Mouse (Mus musculus) heart, embryonic 11.5 days (tissue): Measurements from ENCODE around the gene Ncor2. TPM values are rescaled to one million over a fixed set of nuclear protein-coding genes. Genes with fewer than 3 reads are reported as not detected.
A peak's percentile ranks its signal among the peaks of the same experiment; 100 is the strongest.

Experiments
- ATAC-seq: fragments of 200-750 bp; cut with Nextera tagmentation; replicated peaks from 2 replicates; pipeline ENCODE4 v1.8.0; 2017; ENCODE audit warnings: moderate library complexity; ENCODE audit not compliant: insufficient number of reproducible peaks, low FRiP score, low TSS enrichment
- H3K27ac ChIP-seq: fragments of 300-500 bp; sonication (generic); 2 replicates; pipeline ENCODE4 v1.5.1; 2014; ENCODE audit warnings: mild to moderate bottlenecking, low read depth, low read length
- H3K27me3 ChIP-seq: fragments of 300-500 bp; sonication (generic); 2 replicates; pipeline ENCODE4 v1.6.1; 2014; ENCODE audit warnings: mild to moderate bottlenecking, low read length, mixed read lengths; ENCODE audit not compliant: control insufficient read depth, insufficient read depth
- H3K36me3 ChIP-seq: fragments of 300-500 bp; sonication (generic); 2 replicates; pipeline ENCODE4 v1.6.1; 2014; ENCODE audit warnings: mild to moderate bottlenecking, low read length, moderate library complexity, mixed read lengths; ENCODE audit not compliant: control insufficient read depth, insufficient read depth
- H3K4me1 ChIP-seq: fragments of 300-500 bp; sonication (generic); 2 replicates; pipeline ENCODE4 v1.6.1; 2014; ENCODE audit warnings: low read length; ENCODE audit not compliant: control insufficient read depth, insufficient read depth
- H3K4me2 ChIP-seq: fragments of 300-500 bp; sonication (generic); 2 replicates; pipeline ENCODE4 v1.6.1; 2014; ENCODE audit warnings: mild to moderate bottlenecking, moderate library complexity
- H3K4me3 ChIP-seq: fragments of 300-500 bp; sonication (generic); 2 replicates; pipeline ENCODE4 v1.5.1; 2014; ENCODE audit warnings: low read depth, low read length
- H3K9ac ChIP-seq: fragments of 300-500 bp; sonication (generic); 2 replicates; pipeline ENCODE4 v1.6.1; 2014; ENCODE audit warnings: mild to moderate bottlenecking, low read depth, low read length, moderate library complexity
- H3K9me3 ChIP-seq: fragments of 300-500 bp; sonication (generic); replicated peaks from 2 replicates; pipeline ENCODE4 v1.6.1; 2016; ENCODE audit warnings: low read length; ENCODE audit not compliant: control insufficient read depth
- WGBS: fragments of 180-500 bp; shearing (Covaris S2); extraction: QIAGEN DNeasy Blood & Tissue Kit; methylation state at CpG from one replicate; pipeline ENCODE4 v1.1.7; 2014; ENCODE audit not compliant: insufficient replicate concordance; 5-methylcytosine and 5-hydroxymethylcytosine counted together
- polyA plus RNA-seq: library from polyadenylated mRNA; unstranded; fragments of >200 nt; fragmentation: Nextera tagmentation; extraction: Ambion mirVana; gene quantifications from 2 replicates; pipeline ENCODE4 v1.2.1, GENCODE M21; 2014

Gene Ncor2
- polyA plus RNA-seq, 1 experiment from 2014 or later, result 18.8 TPM

- Histone ChIP-seq H3K27me3 (peaks cover 25% of the 10 kb centered on the region), H3K36me3 (peaks cover 2% of the 10 kb centered on the region; the same call in 1 of the 2 replicates), H3K27ac (no peak overlapping the region), H3K9me3 (no peaks in the 10 kb centered on the region), H3K4me3 (peak overlapping the region; percentile 43), H3K9ac (peak overlapping the region; percentile 52; the same call in 1 of the 2 replicates), H3K4me1 (peaks cover 24% of the 10 kb centered on the region), H3K4me2 (peak overlapping the region; percentile 69)
- WGBS, result 11% methylated on average over 15 of the region's 15 CpGs
- no peak; the same call in 1 of the 2 replicates for ATAC-seq
Observed at GRCm38 (mm10) chr5:125003873-125004255, 175.2 kb downstream of the Ncor2 start.

- ATAC-seq, result peak; percentile 27
- peaks cover 24% of the 10 kb centered on the region for H3K4me1 ChIP-seq
- H3K9me3 ChIP-seq, result no peaks in the 10 kb centered on the region
- peak within 1 kb of the TSS; percentile 43 for H3K4me3 ChIP-seq
- H3K27ac ChIP-seq, result no peak within 1 kb of the TSS
- peak within 1 kb of the TSS; percentile 52; the same call in 1 of the 2 replicates for H3K9ac ChIP-seq
- 4% methylated on average over 34 of the region's 41 CpGs for WGBS
- H3K27me3 ChIP-seq, result peaks cover 25% of the 10 kb centered on the region
- H3K4me2 ChIP-seq, result peak within 1 kb of the TSS; percentile 69
- H3K36me3 ChIP-seq, result no peaks in the 10 kb centered on the region
Observed at GRCm38 (mm10) chr5:125002969-125003872, 175.8 kb downstream of the Ncor2 start, which contains the start of gene Rflna. Gene Rflna (plus strand): TSS chr5:125003221.

- ATAC-seq, result no peak
- H3K4me2 ChIP-seq, result no peak overlapping the region
Observed at GRCm38 (mm10) chr5:125000756-125001250, 178.2 kb downstream of the Ncor2 start.

GRCm38 (mm10) chr5:124997913-124998312 lies 181.1 kb downstream of the Ncor2 start:
- Histone ChIP-seq H3K4me2 (no peak overlapping the region), H3K9me3 (no peaks in the 10 kb centered on the region), H3K27ac (no peak overlapping the region), H3K9ac (no peak overlapping the region), H3K4me1 (peaks cover 1% of the 10 kb centered on the region; the same call in 1 of the 2 replicates), H3K36me3 (no peaks in the 10 kb centered on the region), H3K4me3 (no peak overlapping the region), H3K27me3 (peaks cover 5% of the 10 kb centered on the region; the same call in 1 of the 2 replicates)
- 82% methylated on average over 4 of the region's 4 CpGs for WGBS
- no peak for ATAC-seq

More at GRCm38 (mm10) chr5:125000756-125001250, 178.2 kb downstream of the Ncor2 start:
- Histone ChIP-seq H3K9me3 (no peaks in the 10 kb centered on the region), H3K36me3 (no peaks in the 10 kb centered on the region), H3K27me3 (peaks cover 25% of the 10 kb centered on the region), H3K4me1 (peaks cover 13% of the 10 kb centered on the region), H3K9ac (no peak overlapping the region), H3K27ac (no peak overlapping the region), H3K4me3 (no peak overlapping the region)
- WGBS, result 72% methylated on average over 10 of the region's 10 CpGs

- no peaks in the 10 kb centered on the region for H3K4me1 ChIP-seq
- H3K9me3 ChIP-seq, result no peaks in the 10 kb centered on the region
- no peak overlapping the region for H3K9ac ChIP-seq
- ATAC-seq, result no peak
- WGBS, result 62% methylated on average over 6 of the region's 6 CpGs
- no peak overlapping the region for H3K27ac ChIP-seq
- H3K4me3 ChIP-seq, result no peak overlapping the region
- no peak overlapping the region for H3K4me2 ChIP-seq
- no peaks in the 10 kb centered on the region for H3K36me3 ChIP-seq
- peaks cover under 1% of the 10 kb centered on the region; the same call in 1 of the 2 replicates for H3K27me3 ChIP-seq
Observed at GRCm38 (mm10) chr5:124996816-124997215, 182.2 kb downstream of the Ncor2 start.

GRCm38 (mm10) chr5:124992891-124993290 lies 186.1 kb downstream of the Ncor2 start:
- Histone ChIP-seq H3K9ac (no peak overlapping the region), H3K36me3 (no peaks in the 10 kb centered on the region), H3K9me3 (no peaks in the 10 kb centered on the region), H3K4me3 (no peak overlapping the region), H3K4me2 (no peak overlapping the region), H3K4me1 (no peaks in the 10 kb centered on the region), H3K27ac (peak overlapping the region; percentile 25), H3K27me3 (no peaks in the 10 kb centered on the region)
- no peak for ATAC-seq
- 46% methylated on average over 11 of the region's 11 CpGs for WGBS

- Histone ChIP-seq H3K9me3 (no peaks in the 10 kb centered on the region), H3K9ac (no peak overlapping the region), H3K4me3 (no peak overlapping the region), H3K36me3 (no peaks in the 10 kb centered on the region), H3K4me1 (no peaks in the 10 kb centered on the region), H3K27ac (peak overlapping the region; percentile 25; the same call in 1 of the 2 replicates), H3K4me2 (no peak overlapping the region), H3K27me3 (no peaks in the 10 kb centered on the region)
- no peak for ATAC-seq
- WGBS, result 76% methylated on average over 8 of the region's 8 CpGs
Observed at GRCm38 (mm10) chr5:124992323-124992722, 186.7 kb downstream of the Ncor2 start.

- 72% methylated on average over 2 of the region's 2 CpGs for WGBS
- Histone ChIP-seq H3K4me3 (no peak overlapping the region), H3K27ac (no peak overlapping the region), H3K27me3 (no peaks in the 10 kb centered on the region), H3K4me1 (no peaks in the 10 kb centered on the region), H3K9ac (no peak overlapping the region), H3K36me3 (no peaks in the 10 kb centered on the region), H3K9me3 (no peaks in the 10 kb centered on the region), H3K4me2 (no peak overlapping the region)
- ATAC-seq, result no peak
Observed at GRCm38 (mm10) chr5:124989724-124990123, 189.3 kb downstream of the Ncor2 start.
